Mouse (Mus musculus) central nervous system, embryonic 14 days (tissue): Measurements from ENCODE around the gene Pappa. TPM values are rescaled to one million over a fixed set of nuclear protein-coding genes. Genes with fewer than 3 reads are reported as not detected.

Experiments used
- polyA plus RNA-seq: library from polyadenylated mRNA; depleted of rRNA; stranded (reverse); fragments of >200 nt; gene quantifications from 2 replicates; pipeline ENCODE4 v1.2.3, GENCODE M21; 2012; rRNA removed

Pappa gene
- 0.65 and 0.88 TPM in 2 replicates for polyA plus RNA-seq

DNA sequence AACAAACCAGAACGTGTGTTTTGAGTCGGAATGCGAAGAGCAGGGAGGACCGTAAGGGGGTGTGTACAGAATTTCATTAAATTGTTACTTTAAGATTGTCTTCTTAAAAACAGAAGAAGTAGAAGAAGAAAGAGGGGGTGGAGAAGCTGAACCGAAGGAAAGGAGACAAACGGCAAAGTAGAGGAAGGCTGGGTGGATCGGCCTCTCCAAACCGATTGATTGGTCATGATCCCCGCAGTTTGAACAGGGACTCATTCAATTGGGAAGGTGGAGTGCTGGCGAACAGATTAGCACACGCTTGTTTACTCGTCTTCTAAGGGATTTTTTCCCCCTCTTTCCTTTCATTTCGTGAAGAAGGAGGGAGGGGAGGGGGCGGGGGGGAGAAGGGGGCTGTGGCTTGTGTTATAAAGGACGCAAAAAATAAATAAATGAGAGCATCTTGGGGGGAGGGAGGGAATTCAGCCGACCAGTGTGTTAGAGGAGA, at the start of gene Pappa:
TSS of gene Pappa (plus strand) at position 434 of the 484 bp plus-strand sequence.

